Mouse (Mus musculus) midbrain, embryonic 11.5 days (tissue): Measurements from ENCODE around the gene B3galt4. TPM values are rescaled to one million over a fixed set of nuclear protein-coding genes. Genes with fewer than 3 reads are reported as not detected.
A peak's percentile ranks its signal among the peaks of the same experiment; 100 is the strongest.

Experiments used
- ATAC-seq: fragments of 200-750 bp; cut with Nextera tagmentation; 2 replicates; pipeline ENCODE4 v1.8.0; 2017; ENCODE audit warnings: moderate TSS enrichment, moderate library complexity; ENCODE audit not compliant: low FRiP score
- DNase-seq: peaks from one replicate; pipeline ENCODE4 v3.0.0; 2015; ENCODE audit warnings: low spot score; ENCODE audit errors: missing footprints
- H3K27ac ChIP-seq: fragments of 300-500 bp; sonication (generic); 2 replicates; pipeline ENCODE4 v1.5.1; 2014; ENCODE audit warnings: low read depth, low read length
- H3K27me3 ChIP-seq: fragments of 300-500 bp; sonication (generic); 2 replicates; pipeline ENCODE4 v1.6.1; 2014; ENCODE audit warnings: mild to moderate bottlenecking, low read length, moderate library complexity, mixed read lengths; ENCODE audit not compliant: control insufficient read depth, insufficient read depth
- H3K36me3 ChIP-seq: fragments of 300-500 bp; sonication (generic); 2 replicates; pipeline ENCODE4 v1.6.1; 2014; ENCODE audit warnings: mild to moderate bottlenecking, low read length, moderate library complexity, mixed read lengths; ENCODE audit not compliant: control insufficient read depth, insufficient read depth
- H3K4me1 ChIP-seq: fragments of 300-500 bp; sonication (generic); 2 replicates; pipeline ENCODE4 v1.6.1; 2014; ENCODE audit warnings: low read length; ENCODE audit not compliant: control insufficient read depth, insufficient read depth
- H3K4me2 ChIP-seq: fragments of 300-500 bp; sonication (generic); 2 replicates; pipeline ENCODE4 v1.6.1; 2014; ENCODE audit warnings: mild to moderate bottlenecking, moderate library complexity
- H3K4me3 ChIP-seq: fragments of 300-500 bp; sonication (generic); 2 replicates; pipeline ENCODE4 v1.5.1; 2014; ENCODE audit warnings: low read depth, low read length
- H3K9ac ChIP-seq: fragments of 300-500 bp; sonication (generic); 2 replicates; pipeline ENCODE4 v1.6.1; 2014; ENCODE audit warnings: low read length
- H3K9me3 ChIP-seq: fragments of 300-500 bp; sonication (generic); 2 replicates; pipeline ENCODE4 v1.6.1; 2016; ENCODE audit warnings: low read length; ENCODE audit not compliant: control insufficient read depth
- WGBS: fragments of 180-500 bp; shearing (Covaris S2); extraction: QIAGEN DNeasy Blood & Tissue Kit; methylation state at CpG from one replicate; pipeline ENCODE4 v1.1.7; 2014; 5-methylcytosine and 5-hydroxymethylcytosine counted together
- polyA plus RNA-seq: library from polyadenylated mRNA; unstranded; fragments of >200 nt; fragmentation: Nextera tagmentation; extraction: Ambion mirVana; gene quantifications from 2 replicates; pipeline ENCODE4 v1.2.1, GENCODE M21; 2014

Gene B3galt4
- polyA plus RNA-seq, 1 experiment from 2014 or later: 4.2 TPM

DNA sequence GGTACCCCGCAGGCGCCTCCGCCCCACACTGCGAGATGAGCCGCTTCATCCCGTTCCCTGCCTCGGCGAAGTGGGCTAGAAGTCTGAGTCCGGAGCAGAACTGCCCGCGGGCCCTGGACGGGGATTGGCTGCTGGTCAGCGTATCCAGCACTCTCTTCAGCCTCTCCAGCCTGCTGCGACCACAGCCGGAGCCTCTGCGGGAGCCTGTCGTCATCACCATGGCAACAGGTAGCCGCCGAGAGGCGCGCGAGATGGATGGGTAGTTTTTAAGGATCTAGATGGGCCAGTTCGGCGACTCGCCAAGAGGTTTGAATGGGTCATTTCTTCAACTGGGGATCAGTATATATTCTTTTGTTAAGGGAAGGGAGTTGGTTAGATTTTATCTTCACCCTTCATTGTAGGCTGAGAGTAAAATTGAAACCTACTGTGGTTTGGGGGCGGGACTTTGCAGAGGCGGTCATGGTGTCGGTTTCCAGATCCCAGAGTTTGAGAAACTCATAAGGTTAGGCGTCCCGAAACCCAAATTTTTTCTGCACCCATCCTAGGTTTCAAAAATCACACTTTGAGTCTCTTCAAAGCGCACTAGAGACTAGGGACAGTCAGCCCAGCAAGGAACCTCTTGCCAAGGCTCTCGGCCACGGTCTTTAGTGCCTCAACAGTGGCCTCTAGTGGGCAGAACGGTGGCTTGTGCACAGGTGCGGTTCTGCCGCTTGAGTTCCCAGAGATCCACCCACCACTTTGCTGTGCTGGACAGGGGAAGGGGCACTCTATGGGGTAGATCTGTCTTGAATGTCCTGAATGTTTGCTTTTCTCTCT lies 30.8 kb downstream of the B3galt4 start:
- peak overlapping the region; percentile 95 for H3K4me2 ChIP-seq
- ATAC-seq (peak; percentile 59), DNase-seq (peak; percentile 98)
- no peaks in the 10 kb centered on the region for H3K9me3 ChIP-seq
- peaks cover 7% of the 10 kb centered on the region for H3K36me3 ChIP-seq
- under 1% methylated on average over 36 of the region's 36 CpGs for WGBS
- peak overlapping the region; percentile 47 for H3K4me3 ChIP-seq
- peak overlapping the region; percentile 25; the same call in 1 of the 2 replicates for H3K27ac ChIP-seq
- H3K4me1 ChIP-seq: peaks cover 30% of the 10 kb centered on the region
- peak overlapping the region; percentile 64 for H3K9ac ChIP-seq
- H3K27me3 ChIP-seq: no peaks in the 10 kb centered on the region; the same call in 1 of the 2 replicates

DNA sequence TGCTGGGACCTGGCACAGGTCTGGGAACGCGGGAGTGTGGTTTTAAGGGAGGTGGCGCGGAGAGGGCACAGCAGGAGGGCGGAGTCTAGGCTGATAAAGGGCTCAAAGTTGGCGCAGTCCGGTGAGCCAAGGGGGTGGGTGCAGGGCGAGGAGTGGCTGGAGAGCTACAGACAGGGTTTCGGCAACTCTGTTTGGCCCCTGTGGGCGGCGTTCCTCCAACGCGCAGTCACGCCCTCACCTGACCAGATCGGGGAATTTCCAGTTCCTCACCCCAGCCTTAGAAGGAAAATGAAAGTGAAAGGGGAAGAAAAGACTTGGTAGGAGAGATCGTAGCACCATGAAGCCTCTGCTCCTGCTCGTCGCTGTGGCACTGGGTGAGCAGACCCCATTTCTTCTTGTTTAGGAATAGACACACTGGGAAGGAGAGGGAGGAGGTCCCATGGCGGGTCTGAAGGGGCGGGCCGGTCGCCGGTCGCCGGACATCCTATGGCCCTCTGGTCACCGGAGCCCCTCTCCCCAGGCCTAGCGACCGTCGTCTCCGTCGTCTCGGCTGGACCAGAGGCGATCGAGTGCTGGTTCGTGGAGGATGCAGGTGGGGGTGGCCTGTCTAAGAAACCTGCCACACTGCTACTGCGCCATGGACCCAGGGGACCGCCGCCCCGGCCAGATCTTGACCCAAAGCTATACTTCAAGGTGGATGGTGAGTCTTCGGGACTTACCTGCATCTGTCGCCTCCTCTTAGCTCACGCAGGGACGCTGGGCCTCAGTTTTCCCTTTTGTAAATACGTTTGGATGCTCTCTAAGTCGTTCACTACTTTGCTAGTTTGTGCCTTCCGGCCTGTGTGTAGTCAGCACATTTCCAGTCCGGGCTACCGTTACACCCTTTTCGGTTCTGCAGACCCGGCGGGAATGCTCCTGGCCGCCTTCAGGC lies 31.7 kb downstream of the B3galt4 start:
- ATAC-seq: no peak

DNA sequence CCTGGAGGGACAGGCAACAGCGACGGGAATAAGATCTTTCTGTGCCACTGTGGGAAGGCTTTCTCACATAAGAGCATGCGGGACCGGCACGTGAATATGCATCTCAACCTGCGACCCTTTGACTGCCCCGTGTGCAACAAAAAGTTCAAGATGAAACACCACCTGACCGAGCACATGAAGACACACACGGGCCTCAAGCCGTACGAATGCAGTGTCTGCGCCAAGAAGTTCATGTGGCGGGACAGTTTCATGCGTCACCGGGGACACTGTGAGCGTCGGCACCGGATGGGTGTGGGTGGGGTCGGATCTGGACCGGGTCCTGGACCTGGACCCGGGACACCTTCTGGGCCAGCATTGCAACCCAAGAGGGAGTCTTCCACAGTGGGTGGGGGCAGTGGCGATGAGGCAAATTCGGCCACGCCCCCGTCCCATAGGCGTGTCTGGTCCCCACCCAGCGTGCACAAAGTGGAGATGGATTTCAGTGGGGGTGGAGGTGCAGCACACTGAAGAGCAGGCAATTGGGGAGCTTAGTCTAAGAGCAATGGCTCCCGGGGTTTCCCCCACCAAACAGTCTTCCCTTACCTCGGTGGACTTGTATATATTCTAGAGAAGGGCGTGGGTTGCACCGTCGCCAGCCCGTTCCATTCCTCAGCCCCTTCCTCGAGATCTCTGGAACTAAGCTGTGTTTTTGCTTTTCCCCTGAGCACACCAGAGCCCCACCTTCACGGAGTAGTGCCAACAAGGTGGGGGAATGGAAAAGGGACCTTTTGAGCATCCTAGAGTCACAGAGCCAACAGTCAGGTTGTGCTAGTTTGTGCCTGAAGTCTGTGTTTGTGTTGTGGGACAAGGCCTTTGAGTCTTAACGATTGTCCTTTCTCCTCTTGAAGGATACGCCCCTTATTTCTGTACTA lies 32.7 kb downstream of the B3galt4 start:
- no peak for DNase-seq
- 59% methylated on average over 37 of the region's 37 CpGs for WGBS
- H3K36me3 ChIP-seq: peaks cover 14% of the 10 kb centered on the region
- H3K9ac ChIP-seq: peak overlapping the region; percentile 64
- H3K27ac ChIP-seq: no peak overlapping the region
- H3K4me3 ChIP-seq: peak overlapping the region; percentile 47; the same call in 1 of the 2 replicates
- ATAC-seq: no peak
- H3K9me3 ChIP-seq: no peaks in the 10 kb centered on the region
- H3K27me3 ChIP-seq: no peaks in the 10 kb centered on the region; the same call in 1 of the 2 replicates
- H3K4me2 ChIP-seq: peak overlapping the region; percentile 95
- peaks cover 35% of the 10 kb centered on the region for H3K4me1 ChIP-seq

More for the DNA sequence above, 31.7 kb downstream of the B3galt4 start:
- H3K27ac ChIP-seq: peak overlapping the region; percentile 44; the same call in 1 of the 2 replicates
- peak; percentile 96 for DNase-seq
- peaks cover 7% of the 10 kb centered on the region for H3K36me3 ChIP-seq
- WGBS: under 1% methylated on average over 49 of the region's 52 CpGs
- H3K4me2 ChIP-seq: peak overlapping the region; percentile 95
- no peaks in the 10 kb centered on the region; the same call in 1 of the 2 replicates for H3K27me3 ChIP-seq
- H3K4me3 ChIP-seq: peak overlapping the region; percentile 47
- peaks cover 35% of the 10 kb centered on the region for H3K4me1 ChIP-seq
- H3K9ac ChIP-seq: peak overlapping the region; percentile 64
- no peaks in the 10 kb centered on the region for H3K9me3 ChIP-seq

DNA sequence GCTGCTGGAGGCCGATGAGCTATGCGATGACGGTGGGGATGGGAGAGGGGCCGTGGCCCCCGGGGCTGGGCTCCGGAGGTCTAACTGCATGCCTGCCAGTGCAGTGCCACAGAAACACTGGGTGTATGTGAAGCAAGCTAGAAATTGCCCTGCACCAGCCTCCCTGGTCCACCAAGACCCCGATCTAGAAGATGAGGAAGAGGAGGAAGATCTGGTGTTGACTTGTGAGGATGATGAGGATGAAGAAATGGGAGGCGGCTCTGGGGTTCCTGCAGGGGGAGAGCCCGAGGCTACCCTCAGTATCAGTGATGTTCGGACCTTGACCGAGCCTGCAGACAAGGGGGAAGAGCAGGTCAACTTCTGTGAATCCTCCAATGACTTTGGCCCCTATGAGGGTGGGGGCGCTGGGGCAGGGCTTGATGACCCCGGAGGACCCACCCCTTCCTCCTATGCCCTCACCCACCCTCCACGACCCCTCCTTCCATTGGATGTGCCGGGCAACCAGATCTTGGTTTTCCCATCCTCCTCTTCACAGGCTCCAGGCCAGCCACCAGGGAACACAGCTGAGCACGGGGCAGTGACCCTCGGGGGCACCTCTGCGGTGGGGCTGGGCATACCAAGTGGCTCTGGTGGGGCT lies 33.5 kb downstream of the B3galt4 start:
- Histone ChIP-seq H3K9ac (no peak overlapping the region), H3K36me3 (peaks cover 19% of the 10 kb centered on the region), H3K4me2 (0 out of 2 replicates have a peak overlapping the region, but pooled peaks have one; percentile 2), H3K27me3 (no peaks in the 10 kb centered on the region; the same call in 1 of the 2 replicates), H3K4me3 (no peak overlapping the region), H3K27ac (no peak overlapping the region), H3K4me1 (peaks cover 35% of the 10 kb centered on the region), H3K9me3 (no peaks in the 10 kb centered on the region)
- WGBS: 85% methylated on average over 18 of the region's 18 CpGs
- DNase-seq: no peak
- no peak for ATAC-seq

DNA sequence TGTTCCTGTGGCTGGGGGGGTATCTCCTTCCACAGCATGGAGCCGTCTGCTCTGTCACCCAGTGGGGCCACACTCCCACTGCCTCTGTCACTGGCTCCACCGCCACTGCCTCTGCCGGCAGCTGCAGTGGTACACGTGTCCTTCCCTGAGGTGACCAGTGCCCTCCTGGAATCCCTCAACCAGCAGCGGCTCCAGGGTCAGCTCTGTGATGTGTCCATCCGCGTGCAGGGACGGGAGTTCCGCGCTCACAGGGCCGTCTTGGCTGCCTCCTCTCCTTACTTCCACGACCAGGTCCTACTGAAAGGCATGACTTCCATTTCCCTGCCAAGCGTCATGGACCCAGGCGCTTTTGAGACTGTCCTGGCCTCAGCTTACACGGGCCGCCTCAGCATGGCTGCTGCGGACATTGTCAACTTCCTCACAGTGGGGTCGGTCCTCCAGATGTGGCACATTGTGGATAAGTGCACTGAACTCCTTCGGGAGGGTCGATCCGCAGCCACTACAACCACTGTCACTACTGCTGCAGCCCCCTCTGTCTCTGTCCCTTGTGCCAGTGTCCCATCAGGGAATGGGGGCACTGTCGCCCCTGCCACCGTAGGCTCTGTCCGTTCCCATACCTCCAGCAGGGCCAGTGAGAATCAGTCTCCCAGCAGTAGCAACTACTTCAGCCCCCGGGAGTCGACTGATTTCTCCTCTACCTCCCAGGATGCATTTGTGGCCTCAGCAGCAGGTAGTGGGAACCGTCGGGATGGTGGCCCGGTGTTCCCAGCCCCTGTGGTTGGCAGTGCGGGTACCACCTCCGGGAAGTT lies 34.2 kb downstream of the B3galt4 start:
- ATAC-seq (no peak), DNase-seq (no peak)
- Histone ChIP-seq H3K4me1 (peaks cover 35% of the 10 kb centered on the region), H3K27me3 (no peaks in the 10 kb centered on the region; the same call in 1 of the 2 replicates), H3K4me3 (peak overlapping the region; percentile 65), H3K9ac (peak overlapping the region; percentile 65), H3K27ac (no peak overlapping the region), H3K9me3 (no peaks in the 10 kb centered on the region), H3K4me2 (peak overlapping the region; percentile 64), H3K36me3 (peaks cover 24% of the 10 kb centered on the region)
- WGBS: 73% methylated on average over 31 of the region's 31 CpGs

DNA sequence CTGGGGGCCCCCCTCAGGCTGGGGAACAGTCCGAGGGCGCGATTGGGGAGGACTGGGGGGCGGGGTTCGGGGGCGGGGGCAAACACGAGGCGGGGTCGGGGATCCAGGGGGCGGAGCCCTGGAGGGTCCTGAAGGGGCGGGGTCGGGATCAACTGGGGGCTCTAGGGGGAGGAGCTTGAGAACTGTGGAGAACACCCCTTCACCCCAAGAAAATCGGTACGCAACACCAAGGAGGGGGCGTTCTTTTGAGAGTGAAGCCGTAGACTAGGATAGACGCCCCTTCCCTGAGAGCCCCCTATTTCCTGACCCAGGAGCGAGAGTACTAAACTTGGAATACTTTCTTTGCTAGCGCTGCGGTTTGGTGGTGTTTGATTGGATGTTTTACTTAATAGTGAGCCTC lies 35.0 kb downstream of the B3galt4 start:
- Histone ChIP-seq H3K27me3 (no peaks in the 10 kb centered on the region; the same call in 1 of the 2 replicates), H3K36me3 (peaks cover 24% of the 10 kb centered on the region), H3K4me1 (peaks cover 35% of the 10 kb centered on the region), H3K4me3 (peak overlapping the region; percentile 65), H3K27ac (peak overlapping the region; percentile 71), H3K4me2 (peak overlapping the region; percentile 64), H3K9ac (peak overlapping the region; percentile 65), H3K9me3 (no peaks in the 10 kb centered on the region)
- 3% methylated on average over 12 of the region's 20 CpGs for WGBS
- ATAC-seq: peak; percentile 39
- peak; percentile 95 for DNase-seq

DNA sequence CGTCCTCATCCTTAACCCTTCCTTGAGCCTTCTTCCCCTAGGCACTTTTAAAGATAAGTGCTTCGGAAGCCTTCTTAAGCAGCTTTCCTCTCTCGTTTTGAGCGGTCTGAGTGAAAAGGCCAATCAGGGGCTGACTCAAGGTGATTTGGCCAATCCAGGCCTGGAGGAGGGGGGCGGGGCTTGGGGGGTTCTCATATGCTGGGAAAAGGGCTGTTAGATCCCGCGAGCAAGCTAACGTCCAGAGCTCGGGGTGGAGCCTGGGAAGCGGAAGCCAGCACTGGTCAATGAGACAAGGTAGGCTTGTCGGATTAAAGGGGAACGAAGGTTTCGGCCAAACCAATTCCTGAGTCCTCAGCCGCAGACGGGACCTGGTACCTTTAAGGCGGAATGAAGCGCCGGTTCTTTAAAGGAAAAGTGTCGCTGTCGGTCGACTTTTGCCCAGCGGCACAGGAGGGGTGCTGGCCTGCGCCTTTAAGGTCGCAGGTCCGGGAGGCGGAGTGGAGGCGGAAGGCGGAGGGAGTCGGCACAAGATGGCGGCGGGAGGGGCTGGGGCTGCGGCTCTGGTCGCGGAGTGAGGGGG lies 35.5 kb downstream of the B3galt4 start, which contains the start of the genes Tapbp and Zbtb22:
Tapbp (plus strand) TSS at position 229 of the 580 bp plus-strand sequence.
Zbtb22 (plus strand) TSS at position 234 of the 580 bp plus-strand sequence.
- Histone ChIP-seq H3K9me3 (no peaks in the 10 kb centered on the region), H3K4me1 (peaks cover 34% of the 10 kb centered on the region), H3K27me3 (no peaks in the 10 kb centered on the region; the same call in 1 of the 2 replicates), H3K36me3 (peaks cover 24% of the 10 kb centered on the region), H3K4me3 (peak within 1 kb of the TSS; percentile 65), H3K4me2 (peak within 1 kb of the TSS; percentile 64), H3K27ac (peak within 1 kb of the TSS; percentile 71), H3K9ac (peak within 1 kb of the TSS; percentile 65)
- under 1% methylated on average over 28 of the region's 34 CpGs for WGBS
- peak; percentile 92 for ATAC-seq
- DNase-seq: peak; percentile 99
